Mouse (Mus musculus) lung, adult 2 months (tissue): Measurements from ENCODE around the gene Aasdh.

Source experiments
- CTCF ChIP-seq: fragments of 200-500 bp; IDR thresholded peaks from 2 replicates; pipeline ENCODE4 v1.5.1; 2011; ENCODE audit warnings: mild to moderate bottlenecking, low read length, control low read depth; ENCODE audit not compliant: insufficient read depth
- POLR2A ChIP-seq: fragments of 200-500 bp; IDR thresholded peaks from 2 replicates; pipeline ENCODE4 v1.6.1; 2011; ENCODE audit warnings: low read depth, mild to moderate bottlenecking, control low read depth, low read length, borderline replicate concordance; ENCODE audit errors: extremely low read depth

DNA sequence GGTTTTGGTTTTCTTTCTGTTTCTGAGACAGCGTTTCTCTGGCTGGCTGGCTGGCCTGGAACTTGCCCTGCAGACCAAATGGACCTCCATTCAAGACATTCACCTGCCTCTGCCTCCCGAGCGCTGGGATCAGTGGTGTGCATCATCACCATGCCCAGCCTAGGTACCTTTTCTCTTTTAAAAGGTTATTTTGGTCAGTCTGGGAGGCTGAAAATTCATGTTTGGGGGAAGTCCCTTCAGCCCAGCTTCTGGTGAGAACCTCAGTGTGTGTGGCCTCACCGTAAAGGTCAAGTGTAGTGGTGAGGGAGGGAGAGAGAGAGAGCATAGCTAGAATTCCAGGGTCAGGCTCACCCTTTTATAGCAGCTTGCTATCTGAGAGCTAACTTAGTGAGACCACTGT is 42.4 kb upstream of the Aasdh start:
- TF ChIP-seq CTCF (no peak), POLR2A (no peak)
